15 mouse cellular contexts compared by ENCODE assay signal in genomic region chr17:49792217-49792743, GRCm38 (mm10).
"Had no signal": no experiment of that assay in that cellular context is flagged by ENCODE, and none has a peak within 500 bp of the region (broad histone marks: within the 10 kb centered on the region; RNA-seq: fewer than 3 reads in every experiment).

No protein-coding gene starts in this region.

- H3K4me2 ChIP-seq: intestine, embryonic 15.5 days; liver, embryonic 13.5 days; lung, embryonic 15.5 days; midbrain, embryonic 13.5 days; neural tube, embryonic 15.5 days had no signal

- H3K9ac ChIP-seq: intestine, embryonic 15.5 days; liver, embryonic 13.5 days; liver, postnatal 0 days; lung, embryonic 15.5 days; midbrain, embryonic 13.5 days; neural tube, embryonic 15.5 days had no signal

- H3K27ac ChIP-seq: intestine, embryonic 15.5 days; layer of hippocampus, adult 2 months; liver, embryonic 13.5 days; lung, embryonic 15.5 days; midbrain, embryonic 13.5 days; neural tube, embryonic 15.5 days; stomach, postnatal 0 days had no signal

- H3K36me3 ChIP-seq: intestine, embryonic 15.5 days; liver, embryonic 13.5 days; lung, embryonic 15.5 days; midbrain, embryonic 13.5 days; neural tube, embryonic 15.5 days had no signal

- H3K4me3 ChIP-seq: intestine, embryonic 15.5 days; layer of hippocampus, adult 2 months; liver, embryonic 13.5 days; lung, embryonic 15.5 days; midbrain, embryonic 13.5 days; myocyte; neural tube, embryonic 15.5 days had no signal

- H3K4me1 ChIP-seq: intestine, embryonic 15.5 days; liver, embryonic 13.5 days; lung, embryonic 15.5 days; neural tube, embryonic 15.5 days had no signal

- H3K9me3 ChIP-seq: intestine, embryonic 15.5 days; liver, embryonic 13.5 days; lung, embryonic 15.5 days; midbrain, embryonic 13.5 days; neural tube, embryonic 15.5 days had no signal

- H3K27me3 ChIP-seq: intestine, embryonic 15.5 days; liver, embryonic 13.5 days; lung, embryonic 15.5 days; midbrain, embryonic 13.5 days; neural tube, embryonic 15.5 days had no signal

- ATAC-seq: intestine, embryonic 15.5 days; liver, postnatal 0 days; midbrain, embryonic 13.5 days had no signal

- DNase-seq: kidney, adult 18-20 months; kidney, postnatal 10 days; kidney, postnatal 4 days; left cerebral cortex, postnatal 4 days; liver, embryonic 13.5 days; thymus, adult 2 months; thymus, postnatal 25 days had no signal
